Mouse (Mus musculus) cerebellum, postnatal 14 days (tissue): ENCODE measurements around the gene Efhd2.

ENCODE experiments used
- DNase-seq, 2 experiments: peaks; one replicate each; pipeline ENCODE4 v3.0.0; 2021; ENCODE audit warnings: mixed read lengths in 2 of 2

Gene Efhd2

GRCm38 (mm10) chr4:141874601-141875460 is at the start of gene Efhd2:
Efhd2 (minus strand) TSS chr4:141874920.
- DNase-seq: peak; percentile 77 to 83

- no peak for DNase-seq
These were observed 49.2 kb upstream of the Efhd2 start for GRCm38 (mm10) chr4:141923961-141924360.

- DNase-seq: peak in 1 of 2 experiments; percentile 25
These were observed 45.7 kb upstream of the Efhd2 start for GRCm38 (mm10) chr4:141920391-141920790.

GRCm38 (mm10) chr4:141917735-141918419 is 43.2 kb upstream of the Efhd2 start:
- no peak for DNase-seq

- no peak for DNase-seq
These were observed 39.3 kb upstream of the Efhd2 start for GRCm38 (mm10) chr4:141914040-141914439.

- DNase-seq: no peak
These were observed 38.7 kb upstream of the Efhd2 start for GRCm38 (mm10) chr4:141913201-141913993.

- DNase-seq: no peak
These were observed 30.0 kb upstream of the Efhd2 start for GRCm38 (mm10) chr4:141904710-141905109.

- DNase-seq: no peak
These were observed 27.7 kb upstream of the Efhd2 start for GRCm38 (mm10) chr4:141902479-141902858.

- peak in 1 of 2 experiments; percentile 12 for DNase-seq
These were observed 27.2 kb upstream of the Efhd2 start for GRCm38 (mm10) chr4:141901711-141902478.

- no peak for DNase-seq
These were observed 25.7 kb upstream of the Efhd2 start for GRCm38 (mm10) chr4:141900421-141900820.

- peak in 1 of 2 experiments; percentile 15 for DNase-seq
These were observed 25.2 kb upstream of the Efhd2 start for GRCm38 (mm10) chr4:141899936-141900335.

- no peak for DNase-seq
These were observed 24.2 kb upstream of the Efhd2 start for GRCm38 (mm10) chr4:141898905-141899304.

GRCm38 (mm10) chr4:141897838-141898237 is 23.1 kb upstream of the Efhd2 start:
- DNase-seq: no peak

- DNase-seq: peak; percentile 22 to 59
These were observed 22.5 kb upstream of the Efhd2 start for GRCm38 (mm10) chr4:141897225-141897624.

GRCm38 (mm10) chr4:141895772-141896171 is 21.1 kb upstream of the Efhd2 start:
- no peak for DNase-seq

GRCm38 (mm10) chr4:141893157-141893784 is 18.6 kb upstream of the Efhd2 start:
- DNase-seq: no peak

- DNase-seq: no peak
These were observed 11.8 kb upstream of the Efhd2 start for GRCm38 (mm10) chr4:141886385-141886968.

- DNase-seq: no peak
These were observed 10.7 kb upstream of the Efhd2 start for GRCm38 (mm10) chr4:141885451-141885850.

GRCm38 (mm10) chr4:141882858-141883257 is 8.1 kb upstream of the Efhd2 start:
- DNase-seq: no peak

GRCm38 (mm10) chr4:141881950-141882349 is 7.2 kb upstream of the Efhd2 start:
- no peak for DNase-seq

- DNase-seq: no peak
These were observed 6.7 kb upstream of the Efhd2 start for GRCm38 (mm10) chr4:141881289-141881914.
